Mouse (Mus musculus): ENCODE data around the gene Dnajb4.

- TF ChIP-seq CTCF (IDR thresholded peaks at IDR 0.05; ENCODE audit: low read depth, low read length) (no peak), POLR2A (IDR thresholded peaks at IDR 0.05; ENCODE audit: borderline replicate concordance, low read depth, low read length) (no peak)
Measured at GRCm38 (mm10) chr3:152203411-152203810, 6.7 kb downstream of the Dnajb4 start.
